Mouse (Mus musculus) megakaryocyte, adult 5-6 weeks (primary cell): ENCODE data around the gene Fam219b. TPM values are rescaled to one million over a fixed set of nuclear protein-coding genes. Genes with fewer than 3 reads are reported as not detected.
A peak's percentile ranks its signal among the peaks of the same experiment; 100 is the strongest.

Experiments
- ATAC-seq: 2 replicates; pipeline ENCODE4 v1.8.0; 2016; ENCODE audit warnings: mild to moderate bottlenecking, inconsistent platforms; ENCODE audit not compliant: poor library complexity, severe bottlenecking
- total RNA-seq, 2 experiments: library from RNA; stranded (forward) in 1 of 2; stranded (reverse) in 1 of 2; fragments of 153-499, 151-499 nt in 1 of 2; fragments of 221-1000, 200-1000 nt in 1 of 2; gene quantifications; 2 replicates each; pipeline versions ENCODE4 v1.2.3 to v1.2.4; 2015 to 2017

Gene Fam219b
- total RNA-seq, 2 experiments from 2014 or later: 5.4 to 10.5 TPM

GRCm38 (mm10) chr9:57560861-57561710, 23.8 kb downstream of the Fam219b start, which contains the start of gene Scamp2:
Scamp2 (plus strand) TSS chr9:57560943.
- ATAC-seq: peak; percentile 83

GRCm38 (mm10) chr9:57561711-57562099, 24.4 kb downstream of the Fam219b start:
- ATAC-seq: peak; percentile 30

- ATAC-seq: no peak
Measured at GRCm38 (mm10) chr9:57562896-57563372, 25.6 kb downstream of the Fam219b start.

GRCm38 (mm10) chr9:57564609-57565008, 27.3 kb downstream of the Fam219b start:
- no peak for ATAC-seq

- peak; percentile 58 for ATAC-seq
Measured at GRCm38 (mm10) chr9:57565741-57566221, 28.5 kb downstream of the Fam219b start.

- no peak for ATAC-seq
Measured at GRCm38 (mm10) chr9:57566846-57567245, 29.5 kb downstream of the Fam219b start.

GRCm38 (mm10) chr9:57568500-57568899, 31.2 kb downstream of the Fam219b start:
- no peak for ATAC-seq

GRCm38 (mm10) chr9:57574397-57574796, 37.1 kb downstream of the Fam219b start:
- no peak for ATAC-seq

- ATAC-seq: no peak
Measured at GRCm38 (mm10) chr9:57575577-57575976, 38.2 kb downstream of the Fam219b start.

- peak; percentile 82 for ATAC-seq
Measured at GRCm38 (mm10) chr9:57577144-57577849, 40.0 kb downstream of the Fam219b start.

- no peak for ATAC-seq
Measured at GRCm38 (mm10) chr9:57584991-57585390, 47.7 kb downstream of the Fam219b start.

GRCm38 (mm10) chr9:57589224-57590126, 52.1 kb downstream of the Fam219b start, which contains the start of gene Ulk3:
Ulk3 (plus strand) TSS chr9:57589452.
- peak; percentile 90 for ATAC-seq

- no peak for ATAC-seq
Measured at GRCm38 (mm10) chr9:57590726-57591125, 53.4 kb downstream of the Fam219b start.

Other genes starting within 250 kb of the Fam219b start
- gene Ppcdc, start 97.4 kb upstream of the Fam219b start, total RNA-seq (2015): 15.6 and 19.2 TPM in 2 replicates
- gene Ppcdc, start 97.4 kb upstream of the Fam219b start, total RNA-seq (2017): 14.5 and 19.2 TPM in 2 replicates
- gene Scamp5, start 69.5 kb upstream of the Fam219b start, total RNA-seq (2015): 0.30 and 0.33 TPM in 2 replicates
- 0.04 and 0.28 TPM in 2 replicates for gene Scamp5, start 69.5 kb upstream of the Fam219b start, total RNA-seq (2017)
- gene Rpp25, start 33.5 kb upstream of the Fam219b start, total RNA-seq (2015): not detected in 2 replicates
- gene Rpp25, start 33.5 kb upstream of the Fam219b start, total RNA-seq (2017): not detected in 2 replicates
- 374 and 399 TPM in 2 replicates for gene Cox5a, start 16.3 kb upstream of the Fam219b start, total RNA-seq (2015)
- gene Cox5a, start 16.3 kb upstream of the Fam219b start, total RNA-seq (2017): 54.0 and 61.6 TPM in 2 replicates
- 10.7 and 12.7 TPM in 2 replicates for gene Mpi, start 15.2 kb downstream of the Fam219b start, total RNA-seq (2015)
- gene Mpi, start 15.2 kb downstream of the Fam219b start, total RNA-seq (2017): 6.9 and 11.5 TPM in 2 replicates
- gene Scamp2, start 23.4 kb downstream of the Fam219b start, total RNA-seq (2015): 89.5 and 90.0 TPM in 2 replicates
- gene Scamp2, start 23.4 kb downstream of the Fam219b start, total RNA-seq (2017): 36.3 and 40.0 TPM in 2 replicates
- gene Ulk3, start 51.9 kb downstream of the Fam219b start, total RNA-seq (2015): 8.8 and 10.0 TPM in 2 replicates
- 4.7 and 9.4 TPM in 2 replicates for gene Ulk3, start 51.9 kb downstream of the Fam219b start, total RNA-seq (2017)
- not detected in 2 replicates for gene Cplx3, start 68.8 kb downstream of the Fam219b start, total RNA-seq (2015)
- gene Cplx3, start 68.8 kb downstream of the Fam219b start, total RNA-seq (2017): not detected in 2 replicates
- gene Lman1l, start 83.2 kb downstream of the Fam219b start, total RNA-seq (2015): not detected in 2 replicates
- not detected in 2 replicates for gene Lman1l, start 83.2 kb downstream of the Fam219b start, total RNA-seq (2017)
- gene Csk, start 116.1 kb downstream of the Fam219b start, total RNA-seq (2015): 88.6 and 96.7 TPM in 2 replicates
- gene Csk, start 116.1 kb downstream of the Fam219b start, total RNA-seq (2017): 230 and 282 TPM in 2 replicates
- gene Cyp1a2, start 146.2 kb downstream of the Fam219b start, total RNA-seq (2015): not detected in 2 replicates
- gene Cyp1a2, start 146.2 kb downstream of the Fam219b start, total RNA-seq (2017): not detected in 2 replicates
- not detected in 2 replicates for gene Cyp1a1, start 150.4 kb downstream of the Fam219b start, total RNA-seq (2015)
- not detected in 2 replicates for gene Cyp1a1, start 150.4 kb downstream of the Fam219b start, total RNA-seq (2017)
- gene Edc3, start 171.0 kb downstream of the Fam219b start, total RNA-seq (2015): 5.5 and 5.7 TPM in 2 replicates
- 3.7 and 4.9 TPM in 2 replicates for gene Edc3, start 171.0 kb downstream of the Fam219b start, total RNA-seq (2017)
- 55.8 and 59.7 TPM in 2 replicates for gene Clk3, start 228.3 kb downstream of the Fam219b start, total RNA-seq (2015)
- 60.0 and 91.1 TPM in 2 replicates for gene Clk3, start 228.3 kb downstream of the Fam219b start, total RNA-seq (2017)